Mouse (Mus musculus): ENCODE data around the gene Ap2a2. TPM values are rescaled to one million over a fixed set of nuclear protein-coding genes. Genes with fewer than 3 reads are reported as not detected.
"Not testable (repeated sequence)": the region's sequence is repeated elsewhere in the genome, so short reads cannot be mapped to it uniquely, and the experiment has no call there.

Ap2a2 gene
- total RNA-seq, 2 experiments from 2014 or later: 61.1 to 61.4 TPM

DNA sequence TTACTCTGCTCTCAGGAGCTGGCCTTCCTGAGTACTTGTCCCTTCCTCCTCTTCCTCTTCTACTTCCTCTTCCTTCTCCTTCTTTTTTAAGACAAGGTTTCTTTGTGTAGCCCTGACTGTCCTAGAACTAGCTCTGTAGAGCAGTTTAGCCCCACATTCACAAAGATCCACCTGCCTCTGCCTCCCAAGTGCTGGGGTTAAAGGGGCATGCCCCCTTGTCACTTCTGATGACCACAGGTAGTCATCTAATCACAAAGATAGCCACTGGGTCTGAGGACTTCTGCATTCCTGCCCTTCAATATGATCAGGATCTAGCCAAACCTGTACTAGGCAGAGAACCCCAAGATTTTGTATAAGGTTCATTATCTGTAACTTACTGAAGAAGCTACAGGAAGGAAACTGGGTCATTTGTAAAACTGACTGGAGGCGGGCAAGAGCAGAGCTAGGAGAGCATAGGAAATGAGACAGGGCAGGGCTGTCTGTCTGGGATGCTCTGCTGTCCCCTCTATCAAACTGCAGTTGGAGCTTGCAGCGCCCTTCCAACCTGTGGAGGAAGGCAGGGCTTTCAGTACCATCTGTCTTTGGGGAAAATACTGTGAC lies 2.1 kb upstream of the Ap2a2 start:
- DNase-seq: no peak

DNA sequence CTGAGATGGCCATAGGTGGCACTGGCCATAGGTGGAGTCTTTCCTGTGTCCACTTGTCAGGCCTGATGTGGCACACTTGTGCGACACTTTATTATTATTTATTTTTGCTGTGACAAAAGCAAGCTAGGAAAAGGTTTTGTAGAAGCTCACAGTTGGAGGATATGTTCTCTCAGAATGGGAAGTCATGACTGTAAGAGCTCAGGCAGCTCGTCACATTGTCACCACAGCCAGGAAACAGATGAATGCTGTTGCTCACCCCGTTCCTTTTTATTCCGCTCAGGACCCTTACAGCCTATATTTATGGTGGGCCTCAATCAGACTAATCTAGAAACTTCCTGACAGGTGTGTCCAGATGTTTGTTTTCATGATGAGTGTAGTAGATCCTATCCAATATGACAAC lies 1.5 kb upstream of the Ap2a2 start:
- DNase-seq: no peak

DNA sequence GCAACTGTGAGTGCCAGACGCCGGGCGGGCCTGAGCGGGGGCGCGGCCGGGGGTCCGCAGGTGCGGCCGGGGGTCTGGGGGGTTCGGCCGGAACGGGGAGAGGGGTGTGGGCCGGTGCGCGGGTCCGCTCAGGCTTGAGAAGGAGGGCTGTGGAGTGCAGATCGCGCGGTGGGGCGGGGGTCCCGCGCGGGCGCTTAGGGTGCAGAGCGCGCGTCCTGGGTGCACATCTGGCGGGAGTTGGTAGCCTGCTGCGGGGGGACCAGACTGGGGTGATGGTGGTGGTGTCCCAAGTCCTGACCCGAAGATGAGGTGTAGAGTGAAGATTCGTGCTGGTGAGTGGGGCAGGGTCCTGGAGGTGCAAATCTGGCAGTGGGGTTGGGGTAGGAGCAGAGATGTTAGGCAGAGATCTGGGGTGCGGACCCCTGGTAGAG lies 463 bp downstream of the Ap2a2 start:
- no peak for DNase-seq

DNA sequence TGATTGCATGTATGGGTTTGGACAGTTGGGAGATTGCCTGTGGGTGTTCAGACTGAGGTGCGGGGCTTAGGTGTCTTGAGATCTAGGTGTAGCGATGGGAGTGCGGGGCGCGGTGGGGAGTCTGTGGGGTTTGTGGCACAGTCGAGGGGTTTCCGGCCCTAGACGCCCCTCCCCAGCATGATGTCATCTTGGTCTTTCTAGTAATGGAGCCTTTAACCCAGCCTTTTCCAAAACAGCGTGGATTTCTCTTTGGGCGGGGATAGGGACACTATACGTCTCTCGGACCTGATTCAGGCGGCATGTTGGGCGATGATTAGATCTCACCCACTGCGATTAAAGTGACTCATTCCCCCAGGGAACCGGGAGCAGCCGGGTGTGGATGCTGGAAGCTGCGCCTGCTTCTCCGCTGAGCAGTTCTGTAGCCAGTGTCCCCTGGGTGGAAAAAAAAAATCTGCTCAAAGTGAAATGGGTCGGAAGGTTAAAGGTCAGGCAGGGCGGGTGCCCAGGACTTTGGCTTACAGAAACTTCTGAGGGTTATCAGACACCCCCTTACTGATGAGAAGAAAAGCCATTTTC lies 967 bp downstream of the Ap2a2 start:
- peak; percentile 51 for DNase-seq

DNA sequence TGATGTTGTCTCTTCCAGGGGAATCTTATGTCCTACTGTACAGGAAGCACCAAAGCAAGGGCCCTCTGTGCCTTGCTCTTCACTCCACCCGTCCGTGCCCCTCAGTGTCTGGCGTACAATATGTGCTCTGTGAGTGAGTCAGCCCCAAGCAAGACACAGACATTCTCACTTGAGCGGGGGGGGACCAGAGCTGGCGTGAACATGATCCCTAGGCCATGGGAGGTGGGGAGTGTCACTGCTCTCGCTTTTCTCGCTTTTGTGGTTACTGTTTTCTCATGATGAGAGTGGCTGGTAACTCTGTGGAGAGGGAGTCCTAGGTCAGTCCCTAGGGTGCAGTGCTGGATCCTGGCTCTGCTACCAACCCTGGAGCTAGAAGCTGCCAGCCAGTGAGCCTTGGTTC lies 2.6 kb downstream of the Ap2a2 start:
- DNase-seq: no peak

DNA sequence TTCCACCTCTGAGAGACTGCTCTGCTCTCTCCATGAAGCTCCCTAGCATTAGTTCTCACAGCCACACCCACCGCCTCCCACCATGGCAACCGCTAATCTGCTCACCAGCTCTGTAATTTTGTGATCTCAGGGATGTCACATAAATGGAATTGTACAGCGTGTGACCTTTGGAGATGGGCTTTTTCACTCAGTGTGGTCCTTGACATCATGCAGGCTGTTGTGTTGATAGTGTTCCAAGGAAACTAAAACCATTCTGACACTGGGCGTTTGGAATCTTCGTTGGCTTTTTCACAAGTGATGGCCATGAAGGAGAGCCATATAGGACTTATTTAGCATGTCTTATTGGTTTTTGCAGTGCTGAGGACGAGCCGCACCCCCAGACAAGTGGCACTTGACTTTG lies 4.6 kb downstream of the Ap2a2 start:
- no peak for DNase-seq

DNA sequence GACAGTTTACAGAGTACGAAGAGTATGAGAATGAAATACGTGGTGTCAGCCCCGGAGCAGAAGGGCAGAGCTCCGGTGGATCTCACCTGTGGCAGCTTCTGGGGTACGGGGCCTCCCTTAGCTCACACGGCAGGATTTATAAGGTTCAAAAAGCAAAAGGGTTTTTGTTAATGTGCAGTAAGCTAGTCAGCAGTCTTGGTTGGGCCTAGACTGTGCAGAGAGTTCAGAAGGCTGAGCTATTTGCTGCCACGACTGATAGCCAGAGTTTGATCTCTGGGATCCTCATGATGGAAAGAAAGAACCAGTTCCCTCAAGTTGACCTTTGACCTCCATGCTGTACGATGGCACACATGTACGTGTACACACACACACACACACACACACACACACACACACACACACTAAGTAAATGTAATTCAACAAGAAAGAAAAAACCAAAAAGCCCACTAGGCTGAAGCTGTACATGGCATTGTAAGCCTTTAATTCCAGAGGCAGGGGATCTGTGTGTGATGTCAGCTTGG lies 7.4 kb downstream of the Ap2a2 start:
- no peak for DNase-seq

DNA sequence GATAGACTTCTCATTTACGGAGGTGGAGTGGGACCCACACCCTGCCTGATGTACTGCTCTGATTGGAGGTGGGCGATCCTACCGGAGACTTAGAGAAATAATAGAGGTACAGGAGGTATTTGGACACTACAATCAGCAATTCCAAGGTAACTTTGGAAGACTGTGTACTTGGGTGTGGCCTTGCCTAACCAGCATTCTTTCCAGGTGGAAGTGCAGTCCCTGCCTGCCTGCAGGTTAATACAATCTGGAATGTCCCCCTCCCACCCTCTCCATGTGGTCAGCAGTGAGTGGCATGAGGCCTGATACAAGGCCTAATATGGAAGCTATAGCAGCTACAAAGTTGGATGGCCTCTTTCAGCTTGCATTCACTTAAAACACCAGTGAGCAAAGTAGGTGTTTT lies 7.9 kb downstream of the Ap2a2 start:
- DNase-seq: no peak

DNA sequence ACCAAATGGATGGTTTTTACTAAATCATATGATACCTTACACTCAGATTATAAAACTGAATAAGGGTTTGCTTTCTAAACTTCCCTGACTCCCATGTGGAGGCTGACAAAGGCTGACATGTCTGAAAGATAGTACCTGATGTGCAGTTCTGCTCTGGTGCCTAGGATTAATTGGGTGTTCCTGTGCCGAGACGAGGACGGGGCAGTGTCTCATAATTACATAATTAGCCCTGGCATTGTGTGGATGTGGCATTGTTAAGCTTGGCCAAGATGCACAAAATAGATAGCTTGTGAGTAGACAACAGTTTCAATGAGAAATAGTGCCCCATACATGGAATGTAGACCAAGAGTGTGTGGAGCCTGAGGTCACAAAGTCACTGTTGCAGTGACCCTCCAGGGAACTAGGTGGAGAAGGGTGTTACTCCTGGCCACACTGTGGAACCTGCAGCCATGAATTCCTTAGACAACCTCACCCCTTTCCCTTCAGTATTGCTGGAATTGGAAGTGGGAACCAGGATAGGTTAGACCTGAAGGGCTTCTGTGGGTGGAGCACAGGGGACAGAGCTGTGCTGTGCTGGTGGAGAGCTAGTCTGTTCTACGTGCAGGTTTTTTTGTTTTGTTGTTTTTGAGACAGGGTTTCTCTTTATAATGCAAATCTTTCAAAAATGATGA lies 8.8 kb downstream of the Ap2a2 start:
- DNase-seq: no peak

DNA sequence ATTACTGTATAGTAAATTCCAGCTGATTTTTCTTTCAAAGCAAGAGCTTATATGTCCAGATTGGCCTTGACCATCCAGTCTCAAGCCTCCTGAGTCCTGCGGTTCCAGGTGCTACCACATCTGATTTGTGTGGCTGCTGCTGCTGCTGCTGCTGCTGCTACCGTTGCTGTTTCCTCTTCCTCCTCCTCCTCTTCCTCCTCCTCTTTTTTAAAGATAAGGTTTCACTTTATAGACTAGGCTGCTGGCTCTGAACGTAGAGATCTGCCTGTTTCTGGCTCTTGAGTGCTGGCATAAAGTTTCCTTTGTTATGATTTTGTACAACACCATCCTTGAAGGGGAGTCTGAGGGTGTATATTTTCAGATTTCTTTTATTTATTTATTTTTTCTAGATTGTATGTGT lies 12.1 kb downstream of the Ap2a2 start:
- DNase-seq: no peak

DNA sequence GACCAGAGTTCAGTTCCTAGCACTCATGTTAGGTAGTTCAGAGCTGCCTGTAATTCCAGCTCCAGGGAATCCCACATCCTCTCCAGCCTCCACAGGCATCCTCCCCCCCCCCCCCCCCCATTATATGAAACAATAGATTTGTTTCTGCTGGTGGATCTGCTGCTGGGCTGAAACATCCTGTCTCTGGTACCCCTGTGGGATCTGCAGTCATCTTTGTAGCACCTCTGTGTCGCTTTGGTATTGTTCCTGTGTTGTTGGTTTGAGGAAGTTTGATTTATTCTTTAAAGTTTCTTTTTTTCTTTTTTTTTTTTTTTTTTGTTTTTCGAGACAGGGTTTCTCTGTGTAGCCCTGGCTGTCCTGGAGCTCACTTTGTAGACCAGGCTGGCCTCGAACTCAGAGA lies 13.5 kb downstream of the Ap2a2 start:
- DNase-seq: no peak

DNA sequence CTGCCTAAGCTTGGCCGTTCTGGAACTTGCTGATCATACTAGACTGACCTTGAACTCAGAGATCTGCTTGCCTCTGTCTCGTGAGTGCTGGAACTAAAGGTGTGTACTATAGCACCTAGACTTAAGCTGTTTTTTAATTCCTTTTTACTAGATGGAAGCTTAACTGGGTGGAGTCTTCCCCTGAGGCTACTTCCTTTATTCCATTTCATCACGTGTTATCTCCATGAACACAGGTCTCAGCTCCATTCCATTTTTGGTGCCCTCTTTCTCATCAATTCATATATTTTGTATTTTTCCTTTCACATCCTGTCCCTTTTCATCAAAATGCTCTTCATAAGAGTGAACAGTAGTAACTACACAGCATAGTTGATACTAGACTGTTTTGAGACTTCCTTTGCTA lies 15.8 kb downstream of the Ap2a2 start:
- DNase-seq: no peak

DNA sequence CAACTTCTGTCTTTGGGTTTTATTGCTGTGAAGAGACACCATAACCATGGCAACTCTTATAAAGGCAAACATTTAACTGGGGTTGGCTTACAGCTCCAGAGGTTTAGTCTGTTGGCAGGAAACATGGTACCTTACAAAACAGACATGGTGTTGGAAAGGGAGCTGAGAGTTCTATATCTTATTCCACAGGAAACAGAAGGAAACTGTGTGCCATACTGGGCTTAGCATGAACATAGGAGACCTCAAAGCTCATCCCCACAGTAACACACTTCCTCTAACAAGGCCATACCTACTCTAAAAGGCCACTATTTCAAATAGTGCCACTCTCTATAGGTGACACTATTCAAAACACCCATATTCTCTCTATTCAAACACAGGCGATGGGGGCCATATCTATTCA lies 16.5 kb downstream of the Ap2a2 start:
- no peak for DNase-seq

DNA sequence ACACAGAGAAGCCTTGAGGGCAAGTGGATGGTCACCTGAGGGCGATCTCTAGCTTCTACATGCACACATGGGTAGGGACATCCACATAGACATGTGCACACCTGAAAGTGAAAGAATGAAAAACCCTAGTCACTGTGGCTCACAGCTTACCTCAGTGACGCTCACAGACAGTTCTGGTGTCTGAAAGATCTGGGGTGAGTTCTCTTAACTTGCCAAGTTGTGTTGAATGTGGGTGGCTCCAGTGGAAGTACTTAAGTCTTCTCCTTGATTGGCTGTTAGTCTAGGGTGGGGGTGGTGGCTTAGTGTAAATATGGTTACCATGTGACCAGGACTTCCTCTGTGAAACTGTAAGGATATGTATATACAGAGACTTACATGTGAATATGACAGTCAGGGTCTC lies 17.0 kb downstream of the Ap2a2 start:
- DNase-seq: no peak

DNA sequence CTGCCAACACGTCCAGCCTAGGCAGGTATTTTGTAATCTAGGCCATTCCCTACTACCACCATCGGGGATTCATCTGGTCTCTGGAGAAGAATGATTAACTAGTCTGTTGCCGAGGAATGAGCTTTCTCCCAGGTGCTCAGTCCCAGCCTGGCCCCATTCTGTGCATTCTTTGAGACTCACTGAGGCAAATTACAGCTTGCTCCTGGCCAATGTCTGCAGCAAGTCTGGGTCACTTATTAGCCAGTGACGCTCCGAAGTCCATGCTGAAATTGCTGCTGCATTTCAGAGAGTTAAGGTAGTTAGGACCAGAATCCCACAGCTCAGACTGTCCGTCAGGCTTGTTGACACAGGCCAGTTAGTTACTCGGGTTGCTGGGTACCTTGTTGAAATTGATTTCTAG lies 19.4 kb downstream of the Ap2a2 start:
- no peak for DNase-seq

DNA sequence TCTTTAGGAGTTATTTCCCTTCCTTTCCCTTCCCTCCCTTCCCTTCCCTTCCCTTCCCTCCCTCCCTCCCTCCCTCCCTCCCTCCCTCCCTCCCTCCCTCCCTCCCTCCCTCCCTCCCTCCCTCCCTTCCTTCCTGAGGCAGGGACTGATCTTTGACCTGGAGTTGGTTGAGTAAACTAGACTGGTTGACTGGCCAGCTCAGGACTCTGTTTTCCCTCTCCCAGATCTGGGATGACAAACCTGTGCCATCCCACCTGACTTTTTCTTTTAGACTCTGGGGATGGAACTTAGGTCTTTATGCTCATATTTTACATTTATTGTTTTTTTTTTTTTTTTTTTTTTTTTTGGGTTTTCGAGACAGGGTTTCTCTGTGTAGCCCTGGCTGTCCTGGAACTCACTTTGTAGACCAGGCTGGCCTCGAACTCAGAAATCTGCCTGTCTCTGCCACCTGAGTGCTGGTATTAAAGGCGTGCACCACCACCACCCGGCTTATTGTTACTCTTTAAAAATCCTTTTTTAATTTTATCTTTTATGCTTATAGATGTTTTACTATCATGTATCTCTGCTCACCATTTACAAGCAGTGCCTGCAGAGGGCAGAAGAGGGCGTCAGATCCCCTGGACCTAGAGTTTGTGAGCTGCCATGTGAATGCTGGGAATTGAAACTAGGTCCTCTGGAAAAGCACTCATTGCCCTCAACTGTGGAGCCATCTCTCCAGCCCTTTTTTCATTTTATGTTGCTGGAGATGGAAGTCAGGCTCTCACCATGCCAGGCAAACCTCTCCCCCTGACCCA lies 22.3 kb downstream of the Ap2a2 start:
- DNase-seq: no peak

DNA sequence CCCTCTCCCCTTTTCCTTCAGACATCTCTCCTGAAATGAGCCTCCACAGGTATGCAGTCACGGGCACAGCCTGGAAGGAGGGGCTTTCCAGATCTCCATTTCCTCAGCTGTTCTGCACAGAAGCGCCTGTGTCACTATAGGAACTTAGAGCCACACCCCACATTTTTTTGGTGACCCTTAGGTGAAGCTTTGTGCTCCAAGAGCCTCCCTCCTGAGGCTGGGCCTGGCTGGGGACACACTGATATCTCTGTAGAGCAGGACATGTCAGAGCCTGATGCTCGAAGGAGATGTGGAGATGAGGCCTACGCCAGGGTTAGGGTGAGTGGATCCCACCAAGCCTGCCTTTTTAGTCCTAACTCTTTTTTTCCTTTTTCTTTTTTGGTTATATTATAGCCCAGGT lies 23.3 kb downstream of the Ap2a2 start:
- DNase-seq: no peak

DNA sequence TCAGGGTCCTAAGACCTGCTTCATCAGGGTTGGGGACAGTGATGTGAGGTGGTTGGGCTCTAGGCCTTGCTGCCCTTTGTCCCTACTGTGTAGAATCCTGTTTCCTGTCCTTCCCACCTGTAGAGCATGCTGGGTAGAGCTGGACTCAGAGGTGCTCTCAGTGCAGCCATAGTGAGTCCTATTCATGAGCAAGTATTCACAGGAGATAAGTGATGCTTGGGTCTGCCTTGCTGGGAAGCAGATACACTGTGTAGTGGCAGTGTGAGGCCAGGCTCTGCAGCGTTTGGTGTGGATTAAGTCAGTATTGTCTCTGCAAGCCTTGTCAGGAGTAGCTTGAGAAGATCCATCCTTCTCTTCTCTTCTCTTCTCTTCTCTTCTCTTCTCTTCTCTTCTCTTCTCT lies 23.9 kb downstream of the Ap2a2 start:
- DNase-seq: no peak

DNA sequence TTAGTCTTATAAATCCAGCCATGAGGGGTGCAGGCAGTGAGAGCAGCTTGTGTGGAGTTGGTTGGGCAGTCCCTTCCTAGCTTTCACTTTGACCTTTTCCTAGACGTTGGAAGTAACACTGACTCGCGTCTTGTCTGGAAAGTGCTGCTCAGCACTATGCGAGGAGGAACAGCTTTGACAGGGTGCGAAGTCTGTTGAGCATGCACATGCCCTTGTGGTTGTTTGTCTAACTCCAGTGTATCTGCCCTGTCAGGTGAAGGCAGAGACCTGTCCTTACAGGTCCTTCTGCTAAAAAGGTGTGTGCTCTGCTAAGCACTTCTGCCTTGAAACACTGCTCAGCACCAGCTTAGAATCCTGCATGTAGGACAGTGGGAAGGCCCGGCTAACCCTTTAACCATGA lies 26.9 kb downstream of the Ap2a2 start:
- no peak for DNase-seq

DNA sequence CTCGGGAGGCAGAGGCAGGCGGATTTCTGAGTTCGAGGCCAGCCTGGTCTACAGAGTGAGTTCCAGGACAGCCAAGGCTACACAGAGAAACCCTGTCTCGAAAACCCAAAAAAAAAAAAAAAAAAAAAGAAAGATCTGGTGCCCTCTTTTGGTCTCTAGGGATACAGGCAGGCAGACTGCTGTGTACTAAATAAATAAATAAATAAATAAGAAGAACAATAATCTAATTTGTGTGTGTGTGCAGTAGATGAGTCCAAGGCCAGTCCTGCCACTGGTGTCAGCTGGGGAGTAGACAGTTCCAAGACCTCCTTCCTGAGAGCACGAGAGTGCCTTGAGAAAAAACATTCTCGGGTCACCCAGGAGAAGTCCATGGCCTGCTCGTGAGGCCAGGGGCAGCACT lies 28.3 kb downstream of the Ap2a2 start:
- not testable (repeated sequence) for DNase-seq

DNA sequence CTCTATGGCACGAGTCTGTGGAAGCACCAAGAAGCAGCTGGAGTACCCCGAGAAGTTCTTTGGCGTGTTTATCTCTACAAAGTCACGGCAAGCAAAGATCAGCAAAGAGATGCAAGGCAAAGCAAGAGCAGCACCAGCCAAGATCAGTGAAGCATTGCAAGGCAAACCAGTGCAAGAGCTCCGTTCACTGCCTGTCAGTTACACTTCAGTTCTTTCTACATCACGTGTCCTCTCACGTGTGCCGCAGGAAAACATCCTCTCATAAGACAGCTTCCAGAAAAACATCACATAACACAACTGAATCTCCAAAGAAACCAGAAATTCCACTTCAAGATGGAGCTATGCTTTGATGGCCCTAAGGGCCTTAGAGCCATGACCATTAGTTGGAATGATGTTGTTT lies 29.0 kb downstream of the Ap2a2 start:
- DNase-seq: no peak

DNA sequence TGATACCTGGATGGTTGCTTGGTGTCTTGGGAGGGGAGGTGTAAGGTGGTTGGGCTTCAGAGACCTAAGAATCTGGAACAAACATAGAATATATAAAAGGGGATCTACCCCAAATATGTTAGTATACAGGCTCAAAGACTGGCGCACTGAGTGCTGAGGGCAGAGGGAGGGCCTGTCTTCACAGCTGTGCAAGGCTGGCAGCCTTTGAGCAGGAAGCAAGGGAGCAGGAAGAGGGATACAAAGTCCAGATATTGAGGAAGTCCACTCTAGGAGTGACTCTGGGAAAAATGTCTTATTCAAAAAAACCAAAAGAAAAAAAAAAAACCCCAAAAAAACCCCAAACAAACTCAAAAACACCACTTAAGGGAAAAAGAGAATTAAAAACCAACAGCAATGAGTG lies 30.1 kb downstream of the Ap2a2 start:
- DNase-seq: no peak

DNA sequence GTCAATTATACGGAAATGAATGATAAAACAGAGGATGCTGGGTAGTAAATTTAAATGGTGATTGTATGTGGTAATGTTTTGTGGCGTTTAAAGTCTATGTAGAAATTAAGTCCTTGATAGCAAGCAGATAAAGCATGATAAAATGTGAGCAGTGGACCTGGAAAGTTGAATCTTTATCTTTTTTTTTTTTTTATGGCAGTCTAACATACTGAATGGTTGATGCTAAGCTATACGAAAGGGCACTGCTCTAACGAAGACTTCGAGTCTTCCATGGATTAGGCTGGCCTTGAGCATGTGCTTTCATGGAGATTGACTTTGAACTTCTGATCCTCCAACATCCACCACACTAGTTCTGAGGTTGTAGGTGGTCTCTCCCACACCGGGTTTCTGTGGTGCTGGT lies 31.1 kb downstream of the Ap2a2 start:
- no peak for DNase-seq

Measured in heart, postnatal 4 days (tissue).